Mouse (Mus musculus) layer of hippocampus, adult 8-10 months (tissue): ENCODE data around the gene Coq9. TPM values are rescaled to one million over a fixed set of nuclear protein-coding genes. Genes with fewer than 3 reads are reported as not detected.

Experiments used
- DNase-seq, 2 experiments: peaks; one replicate each; pipeline ENCODE4 v3.0.0; 2022; ENCODE audit warnings: low spot score in 2 of 2
- total RNA-seq, 4 experiments: library from RNA; stranded (reverse); gene quantifications; 2 replicates each; pipeline ENCODE4 v1.2.4; 2022

Gene Coq9
- total RNA-seq, 4 experiments from 2014 or later, result 83.6 to 98.9 (median 87.1) TPM

DNA sequence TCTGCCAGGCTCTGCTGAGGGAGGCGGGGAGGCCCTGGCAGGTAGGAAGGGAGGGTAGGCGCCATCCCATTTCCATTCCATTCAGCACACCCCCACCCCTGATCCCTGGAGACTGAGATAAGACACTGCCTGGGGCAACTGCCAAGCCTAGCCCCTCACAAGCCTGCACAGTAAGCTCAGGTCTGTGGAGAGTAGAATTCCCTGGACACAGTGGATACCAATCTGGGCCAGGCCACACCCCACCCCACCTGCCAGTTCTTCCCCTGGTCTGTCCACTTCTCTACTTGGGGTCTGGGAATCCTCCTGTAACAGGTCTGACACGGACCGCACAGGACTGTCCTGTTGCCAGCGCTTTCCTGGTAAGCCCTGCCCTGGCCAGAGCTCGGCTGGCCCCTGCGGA, 31.0 kb downstream of the Coq9 start:
- DNase-seq, result no peak

DNA sequence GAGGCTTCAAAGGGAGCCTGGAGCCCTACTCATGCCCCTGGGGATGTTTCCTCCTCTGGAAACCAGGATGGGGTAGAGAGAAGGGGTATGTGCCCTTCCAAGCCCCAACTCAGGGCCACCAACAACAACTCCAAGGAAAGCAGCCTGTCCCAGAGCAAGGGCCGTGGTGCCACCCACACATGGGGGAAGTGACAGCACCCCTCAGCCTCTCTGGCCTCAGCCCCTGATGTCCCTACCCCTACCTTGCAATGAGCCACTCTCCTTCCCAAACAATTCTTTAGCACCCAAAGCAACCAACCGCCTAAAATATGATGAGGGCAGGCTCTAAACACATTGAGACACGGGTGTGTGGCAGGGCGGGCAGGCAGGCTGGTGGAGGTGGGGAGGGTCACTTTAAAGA, 31.9 kb downstream of the Coq9 start:
- no peak for DNase-seq

DNA sequence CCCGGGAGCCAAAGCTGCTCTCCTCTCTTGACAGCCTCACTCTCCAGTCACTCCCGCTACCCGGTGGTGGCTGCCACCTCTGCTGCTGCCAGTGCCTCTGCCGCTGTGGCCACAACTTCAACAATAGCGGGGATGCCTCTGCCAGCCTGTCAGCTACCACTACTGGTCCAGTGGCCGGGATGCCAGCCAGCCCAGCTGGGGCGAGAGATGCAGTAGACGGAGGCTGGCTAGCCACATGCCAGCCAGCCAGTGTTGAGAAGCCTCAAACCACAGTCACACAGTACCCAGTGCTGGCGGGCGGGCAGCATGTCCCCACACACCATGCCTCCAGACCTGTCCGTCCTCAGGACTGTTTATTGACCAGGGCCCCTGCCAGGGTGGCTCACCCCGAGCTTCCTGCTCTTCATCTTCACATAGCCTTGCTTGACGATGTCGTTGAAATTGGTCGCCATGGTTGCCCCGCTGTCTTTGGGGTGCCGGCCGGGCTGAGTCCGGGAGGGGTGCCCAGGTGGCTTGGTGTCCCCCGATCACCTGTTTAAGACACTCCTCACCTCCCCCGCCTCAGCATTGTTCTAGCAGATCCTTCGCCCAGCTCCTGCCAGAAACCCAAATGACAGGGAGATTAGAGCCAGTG, 32.5 kb downstream of the Coq9 start:
- peak; percentile 64 to 66 for DNase-seq

DNA sequence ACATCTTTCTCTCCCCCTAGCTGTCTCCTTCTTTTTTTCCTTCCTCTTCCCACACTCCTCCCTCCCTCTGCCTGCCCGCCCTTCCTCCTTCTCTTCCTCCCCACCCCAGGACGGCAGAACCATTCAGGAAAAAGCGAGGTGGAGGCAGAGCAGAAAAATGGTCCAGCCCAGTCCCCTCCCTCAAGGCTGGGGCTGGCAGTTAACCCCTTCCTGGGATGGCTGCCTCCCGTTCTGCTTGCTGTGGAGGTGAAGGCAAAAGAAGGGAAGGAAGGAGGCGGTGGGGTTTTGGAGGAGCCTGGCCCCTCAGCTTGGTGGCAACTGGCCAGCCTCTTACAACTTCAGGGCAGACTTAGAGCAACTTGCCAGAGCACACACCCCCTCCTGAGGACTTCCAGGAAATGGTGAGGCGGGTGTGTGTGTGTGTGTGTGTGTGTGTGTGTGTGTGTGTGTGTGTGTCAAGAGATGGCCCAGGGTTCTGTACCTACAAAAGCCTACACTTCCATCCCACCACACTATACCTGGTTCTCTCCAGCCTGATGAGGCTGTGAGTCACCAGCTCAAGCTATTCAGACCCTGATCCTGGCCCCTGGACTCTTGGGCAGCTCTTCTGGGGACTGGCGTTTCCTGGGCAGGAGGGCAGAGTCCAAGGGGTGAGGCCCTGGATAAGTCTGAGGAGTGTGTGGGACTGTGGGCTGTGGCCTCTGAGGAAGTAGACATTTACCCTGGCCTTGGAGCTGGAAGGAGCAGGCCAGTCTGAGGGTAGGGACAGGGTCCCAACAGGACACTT, 33.2 kb downstream of the Coq9 start:
- DNase-seq, result peak; percentile 67 to 74

DNA sequence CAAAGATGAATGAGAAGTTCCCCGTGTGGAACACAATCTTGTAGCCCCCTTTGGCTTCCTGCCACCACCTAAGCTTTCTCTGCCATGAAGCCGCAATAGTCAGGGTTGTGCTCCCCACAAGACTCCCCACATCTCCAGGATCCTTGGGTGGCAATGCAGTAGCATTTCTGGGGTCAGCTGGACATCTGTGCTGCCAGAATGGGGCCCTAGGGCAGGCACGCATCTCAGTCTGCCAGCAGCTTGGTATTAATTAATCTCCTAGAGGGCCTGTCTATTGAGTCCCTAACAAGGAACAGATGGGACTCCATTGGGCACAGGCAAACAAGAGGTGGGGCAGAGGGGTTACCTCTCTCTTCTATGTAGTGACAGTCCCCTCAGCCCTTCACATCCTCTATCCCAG, 34.0 kb downstream of the Coq9 start:
- no peak for DNase-seq

DNA sequence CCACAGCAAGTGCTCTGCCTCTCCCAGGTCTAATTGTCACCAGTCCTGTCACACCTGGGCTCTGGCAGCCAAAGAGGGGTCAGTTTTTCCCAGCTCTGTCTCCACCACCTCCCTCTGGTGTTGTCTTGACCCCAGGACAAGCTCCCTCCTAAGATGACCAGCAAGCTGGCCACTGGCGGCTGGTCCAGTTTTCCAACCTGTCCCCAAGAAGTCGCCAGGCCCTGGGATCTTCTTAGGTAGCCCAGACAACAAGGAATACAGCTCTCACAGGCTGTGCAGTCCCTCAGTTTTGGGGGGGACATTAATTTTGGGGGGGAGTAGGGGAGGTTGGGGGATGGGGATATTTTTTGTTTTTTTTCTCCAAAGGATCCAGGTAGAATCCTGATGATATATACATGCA, 34.5 kb downstream of the Coq9 start:
- DNase-seq, result no peak

DNA sequence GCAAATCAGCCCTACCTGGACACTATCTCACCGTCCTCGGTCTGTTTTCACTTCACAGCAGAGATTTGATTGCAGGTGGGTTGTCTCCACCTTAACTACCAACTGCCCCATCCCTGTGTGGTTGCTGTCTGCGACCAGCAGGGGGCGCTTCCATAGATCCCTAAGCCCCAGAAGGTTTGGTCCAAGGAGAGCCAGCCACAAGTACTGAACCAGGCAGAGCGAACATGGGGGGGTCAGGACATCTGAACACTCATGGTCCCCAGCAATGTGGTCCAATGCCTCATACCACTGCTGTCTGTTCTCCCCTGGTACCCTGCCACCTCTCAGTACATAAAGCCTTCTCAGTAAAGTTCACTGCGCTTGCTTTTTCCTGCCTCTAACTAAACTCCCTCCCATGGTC, 36.2 kb downstream of the Coq9 start:
- DNase-seq, result peak in 1 of 2 experiments; percentile 72

DNA sequence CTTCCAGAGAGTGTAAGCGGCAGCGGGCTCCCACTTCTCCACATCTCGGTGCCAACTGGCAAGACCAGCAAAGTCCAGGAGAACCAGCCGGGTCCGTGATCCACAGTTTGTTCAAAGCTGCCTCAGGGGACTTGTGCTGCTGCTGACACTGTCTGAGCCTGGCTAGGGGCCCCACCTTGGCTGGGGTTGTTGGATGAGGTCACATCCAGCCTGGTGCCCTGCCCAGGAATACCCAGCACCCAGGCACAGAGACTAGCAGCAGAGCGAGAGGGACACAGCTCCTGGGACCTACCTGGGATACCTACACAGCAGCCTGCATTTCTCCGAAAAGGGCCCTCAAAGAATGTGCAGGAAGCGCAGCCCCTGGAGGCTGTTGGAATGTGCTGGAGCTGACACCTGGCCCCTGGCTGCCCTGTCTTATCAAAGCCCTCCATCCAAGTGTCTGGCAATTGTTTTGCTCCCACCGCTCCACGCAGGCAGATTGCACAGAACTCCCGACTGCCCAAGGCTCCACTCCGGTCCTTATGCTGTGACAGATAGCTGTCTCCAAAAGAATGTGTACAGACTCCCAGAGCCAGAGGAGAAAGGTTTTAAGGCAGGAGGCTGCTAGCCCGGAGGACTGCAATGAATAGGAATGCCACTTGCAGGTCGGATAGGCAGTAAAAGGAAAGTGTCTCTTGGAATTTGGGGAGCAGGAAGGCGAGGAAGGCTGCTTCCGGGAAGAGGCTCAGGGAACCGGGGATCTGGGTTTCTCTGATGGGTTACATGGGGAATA, 37.2 kb downstream of the Coq9 start:
- DNase-seq, result no peak

DNA sequence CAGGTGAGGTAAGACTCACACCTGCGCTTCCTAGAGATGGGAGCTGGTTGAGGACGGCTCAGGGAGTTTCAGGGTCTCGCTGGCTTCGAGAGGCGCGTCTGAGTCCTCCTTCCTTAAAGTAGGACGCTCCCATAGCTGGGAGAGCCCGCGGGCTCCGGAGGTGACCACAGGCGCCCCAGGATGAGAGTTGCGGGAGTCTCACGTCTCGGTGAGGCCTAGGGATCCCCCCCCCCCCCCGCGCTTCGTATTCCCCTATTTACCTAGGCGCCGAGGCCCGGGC, 37.7 kb downstream of the Coq9 start:
- DNase-seq, result no peak

DNA sequence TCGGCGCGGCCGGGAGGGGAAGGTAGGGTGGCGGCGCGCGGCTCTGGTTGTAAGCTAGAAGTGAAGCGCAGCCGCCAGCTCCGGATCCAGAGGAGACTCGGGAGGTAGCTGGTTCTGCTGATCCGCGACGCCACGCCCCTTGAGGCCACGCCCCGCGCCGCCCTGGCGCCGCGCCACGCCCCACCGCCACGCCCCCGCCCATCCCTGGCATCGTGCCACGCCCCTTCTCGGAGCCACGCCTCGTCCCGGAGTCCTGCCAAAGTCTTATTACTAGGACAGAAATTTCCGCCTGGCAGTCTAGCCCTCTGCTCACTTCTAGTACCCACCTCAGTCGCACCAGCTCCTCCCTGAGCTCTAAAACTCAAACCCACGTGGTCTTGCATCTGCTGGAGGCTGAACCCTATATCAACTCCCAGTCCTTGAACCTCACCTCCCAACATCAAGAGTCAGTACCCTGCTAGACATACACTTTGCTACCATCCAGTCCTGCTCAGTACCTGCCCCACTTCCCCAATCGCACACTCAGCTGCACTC, 38.1 kb downstream of the Coq9 start, which contains the start of gene Dok4:
TSS of gene Dok4 (minus strand) at position 134 of the 534 bp plus-strand sequence.
- peak in 1 of 2 experiments; percentile 62 for DNase-seq

DNA sequence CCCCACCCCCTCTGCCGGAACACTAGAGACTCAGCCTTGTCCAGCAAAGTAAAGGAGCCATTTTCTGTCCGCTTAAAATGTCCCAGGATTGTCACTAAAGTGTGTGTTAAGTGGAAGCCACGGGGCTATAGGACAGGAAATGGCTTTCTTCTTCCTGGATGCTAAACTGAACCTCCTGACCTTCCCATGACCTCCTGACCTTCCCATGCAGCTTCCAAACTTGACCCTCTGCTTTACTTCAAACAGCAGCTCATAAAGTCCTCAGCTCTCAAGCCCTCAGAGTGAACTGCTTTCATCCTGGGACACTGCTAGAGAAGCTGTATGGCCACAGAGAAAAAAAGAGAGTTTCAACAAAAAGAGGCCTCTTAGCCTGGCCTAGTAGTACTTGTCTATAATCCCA, 38.7 kb downstream of the Coq9 start:
- no peak for DNase-seq

DNA sequence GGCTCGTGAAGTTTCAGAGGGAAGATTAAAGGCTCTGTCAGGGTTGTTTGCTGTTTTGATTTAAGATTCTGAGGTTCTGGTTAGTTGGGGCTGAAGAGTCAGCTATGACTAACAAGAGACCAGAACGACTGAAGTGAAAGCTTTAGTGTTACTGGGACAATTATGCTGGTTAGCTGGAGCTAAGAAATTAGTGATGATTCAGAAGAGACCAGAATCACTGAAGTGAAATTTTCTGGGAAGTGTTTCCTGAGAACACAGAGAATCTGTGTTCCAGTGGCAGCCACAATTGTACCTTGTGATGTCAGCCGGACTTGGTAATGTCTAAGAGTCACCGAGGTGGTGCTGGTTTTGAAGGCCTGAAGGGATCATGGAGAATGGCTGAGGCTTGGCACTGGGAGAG, 42.6 kb downstream of the Coq9 start:
- no peak for DNase-seq

DNA sequence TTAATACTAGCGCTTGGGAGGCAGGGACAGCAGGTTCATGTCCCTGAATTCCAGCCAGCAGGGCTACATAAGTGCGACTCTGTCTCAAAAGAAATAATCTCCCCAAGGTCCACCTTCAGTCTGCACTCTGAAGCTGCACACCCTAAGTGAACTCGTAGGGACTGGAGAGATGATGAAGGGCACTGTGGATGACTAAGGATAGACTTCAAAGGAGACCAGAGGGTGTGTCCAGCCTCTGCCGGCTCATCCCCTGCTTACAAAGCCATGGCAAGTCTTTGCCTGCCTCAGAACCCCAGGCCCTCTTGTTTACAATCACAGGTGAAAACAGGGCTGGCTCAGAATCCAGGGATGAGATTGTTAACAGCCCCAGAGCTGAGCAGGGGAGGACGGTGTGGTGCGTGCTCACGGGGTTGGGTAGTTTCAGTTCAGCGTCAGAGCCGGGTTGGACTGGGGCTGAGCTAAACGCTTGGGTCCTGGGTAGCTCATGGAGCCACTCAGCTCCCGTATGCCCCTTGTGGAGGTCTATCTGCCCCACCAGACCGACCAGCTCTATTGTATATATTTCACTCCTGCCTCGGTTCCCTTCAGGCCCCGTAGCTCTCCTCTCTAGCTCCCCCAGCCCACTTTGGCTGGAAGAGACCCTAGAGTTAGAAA, 50.4 kb downstream of the Coq9 start:
- DNase-seq, result no peak

DNA sequence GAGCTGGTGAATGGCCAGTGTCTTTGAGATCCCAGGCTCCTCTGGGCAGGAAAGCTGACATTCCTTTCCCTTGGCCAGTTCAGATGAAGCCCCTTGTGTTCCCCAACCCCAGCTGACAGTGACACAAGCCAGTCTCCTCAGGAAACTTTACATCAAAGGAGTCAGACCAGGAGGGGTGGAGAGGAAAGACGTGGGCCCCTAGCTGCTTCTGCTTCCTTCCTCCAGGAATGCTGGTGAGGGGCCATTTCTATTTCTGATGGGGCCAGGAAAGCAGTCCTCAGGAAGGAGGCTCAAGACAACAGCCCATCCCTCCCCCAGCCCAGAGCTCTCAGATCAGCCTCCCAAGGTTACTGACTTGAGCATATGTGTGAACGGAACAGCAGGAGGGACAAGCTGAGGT, 54.8 kb downstream of the Coq9 start:
- no peak for DNase-seq

DNA sequence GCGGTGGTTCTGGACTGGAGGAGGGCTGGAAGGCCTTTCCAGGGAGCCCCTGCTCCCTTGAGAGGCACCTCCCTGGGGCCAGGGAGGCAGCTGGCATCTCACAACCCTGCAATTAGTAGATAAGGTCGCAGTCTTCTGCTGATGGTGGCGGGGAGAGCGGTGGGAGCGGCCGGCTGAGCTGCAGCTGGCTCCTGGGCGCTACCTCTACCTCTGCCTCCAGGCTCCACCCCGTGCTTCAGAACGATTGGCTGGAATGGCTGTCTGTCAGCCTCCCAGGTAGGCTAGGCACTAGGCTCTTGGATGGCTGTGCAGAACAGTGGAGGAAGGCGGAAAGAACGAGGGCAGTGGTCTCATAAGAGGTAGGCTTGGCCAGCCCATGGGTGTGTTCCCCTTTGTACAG, 61.1 kb downstream of the Coq9 start:
- DNase-seq, result no peak

DNA sequence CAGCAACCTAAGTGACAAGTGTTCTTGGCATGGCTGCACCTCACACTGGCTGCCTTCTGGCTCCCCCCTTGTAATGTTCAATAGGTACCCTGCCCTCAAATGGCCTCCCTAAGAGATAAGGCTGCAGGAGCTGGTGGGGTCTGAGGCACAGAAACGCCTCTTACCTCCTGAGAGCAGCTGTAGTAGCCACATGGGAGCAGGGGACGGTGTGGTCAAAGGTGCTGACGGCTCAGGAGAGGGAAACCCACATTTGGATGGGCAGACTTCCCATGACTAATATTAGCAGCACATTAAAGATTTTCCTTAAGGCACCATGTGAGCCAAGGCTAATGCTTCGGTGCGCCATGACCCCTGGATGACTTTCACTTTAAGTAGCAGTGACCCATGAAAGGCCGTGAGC, 62.5 kb downstream of the Coq9 start:
- DNase-seq, result no peak

DNA sequence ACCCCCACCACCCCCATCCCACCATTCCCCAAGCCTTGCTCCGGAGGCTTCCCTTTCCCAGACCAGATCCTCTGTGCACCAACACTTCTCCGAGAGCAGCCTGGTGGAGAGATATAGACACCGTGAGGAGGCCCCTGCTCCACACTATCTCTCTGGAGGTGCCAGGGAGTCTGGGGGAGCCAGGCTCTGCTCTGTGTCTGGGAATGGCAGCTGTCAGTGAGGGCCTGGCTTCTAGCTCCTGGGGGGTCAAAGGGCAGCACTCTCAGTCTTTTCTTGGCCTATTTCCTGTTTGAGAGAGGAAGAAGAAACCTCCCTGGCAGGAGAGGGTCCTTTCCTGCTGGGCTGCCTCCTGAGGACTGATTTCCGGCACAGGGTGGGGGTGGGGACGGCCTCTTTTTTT, 62.9 kb downstream of the Coq9 start:
- no peak for DNase-seq

DNA sequence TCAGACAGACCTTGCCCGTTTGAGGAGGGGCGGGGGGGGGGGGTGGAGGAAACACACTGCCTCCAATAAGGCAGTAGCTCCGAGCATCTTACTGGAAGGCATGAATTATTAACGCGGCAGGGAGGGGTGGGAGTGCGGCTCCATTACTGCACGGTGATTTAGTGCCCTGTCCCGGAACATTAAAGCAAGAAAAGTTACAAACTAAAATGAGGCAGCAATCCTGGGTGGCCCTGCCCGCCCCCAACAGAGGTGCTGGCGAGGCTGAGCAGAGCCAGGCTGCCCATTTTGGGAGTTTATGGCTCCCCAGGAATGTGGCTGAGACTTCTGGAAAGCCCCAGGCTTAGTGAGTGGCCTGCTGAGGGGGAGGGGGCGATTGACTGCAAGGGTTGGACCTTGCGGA, 65.6 kb downstream of the Coq9 start:
- no peak for DNase-seq
